Mouse (Mus musculus) midbrain, embryonic 16.5 days (tissue): ENCODE results near the gene Prl4a1. TPM values are rescaled to one million over a fixed set of nuclear protein-coding genes. Genes with fewer than 3 reads are reported as not detected.
"Not testable (repeated sequence)": the region's sequence is repeated elsewhere in the genome, so short reads cannot be mapped to it uniquely, and the experiment has no call there.

ENCODE experiments used
- ATAC-seq: fragments of 200-750 bp; cut with Nextera tagmentation; 2 replicates; pipeline ENCODE4 v1.8.0; 2017; ENCODE audit warnings: moderate TSS enrichment
- H3K27ac ChIP-seq: fragments of 300-500 bp; sonication (generic); 2 replicates; pipeline ENCODE4 v1.5.1; 2014; ENCODE audit warnings: mild to moderate bottlenecking, low read length, mixed read lengths
- H3K27me3 ChIP-seq: fragments of 300-500 bp; sonication (generic); 2 replicates; pipeline ENCODE4 v1.6.1; 2014; ENCODE audit warnings: low read depth, low read length, mixed read lengths; ENCODE audit not compliant: control insufficient read depth, insufficient read depth
- H3K36me3 ChIP-seq: fragments of 300-500 bp; sonication (generic); 2 replicates; pipeline ENCODE4 v1.6.1; 2014; ENCODE audit warnings: mild to moderate bottlenecking, low read length, moderate library complexity, mixed read lengths; ENCODE audit not compliant: control insufficient read depth, insufficient read depth
- H3K4me1 ChIP-seq: fragments of 300-500 bp; sonication (generic); 2 replicates; pipeline ENCODE4 v1.6.1; 2014; ENCODE audit warnings: mild to moderate bottlenecking, low read length, mixed read lengths; ENCODE audit not compliant: control insufficient read depth, insufficient read depth
- H3K4me2 ChIP-seq: fragments of 300-500 bp; sonication (generic); 2 replicates; pipeline ENCODE4 v1.6.1; 2014; ENCODE audit warnings: mild to moderate bottlenecking, low read length, mixed read lengths
- H3K4me3 ChIP-seq: fragments of 300-500 bp; sonication (generic); 2 replicates; pipeline ENCODE4 v1.5.1; 2014; ENCODE audit warnings: low read depth, mild to moderate bottlenecking, low read length, moderate library complexity, mixed read lengths
- H3K9ac ChIP-seq: fragments of 300-500 bp; sonication (generic); 2 replicates; pipeline ENCODE4 v1.6.1; 2014; ENCODE audit warnings: low read depth, low read length, mixed read lengths
- H3K9me3 ChIP-seq: fragments of 300-500 bp; sonication (generic); replicated peaks from 2 replicates; pipeline ENCODE4 v1.6.1; 2014; ENCODE audit warnings: mild to moderate bottlenecking, low read length, mixed read lengths; ENCODE audit not compliant: control insufficient read depth, poor library complexity, severe bottlenecking
- WGBS: fragments of 180-500 bp; shearing (Covaris S2); extraction: QIAGEN DNeasy Blood & Tissue Kit; methylation state at CpG from one replicate; pipeline ENCODE4 v1.1.7; 2014; 5-methylcytosine and 5-hydroxymethylcytosine counted together
- polyA plus RNA-seq: library from polyadenylated mRNA; unstranded; fragments of >200 nt; fragmentation: Nextera tagmentation; extraction: Ambion mirVana; gene quantifications from 2 replicates; pipeline ENCODE4 v1.2.1, GENCODE M21; 2015

The Prl4a1 gene
- not detected in 2 replicates for polyA plus RNA-seq

GRCm38 (mm10) chr13:28015912-28016311, at the start of gene Prl4a1:
Gene Prl4a1, plus strand, starts transcription at chr13:28016212.
- H3K36me3 ChIP-seq: no peaks in the 10 kb centered on the region
- H3K4me2 ChIP-seq: no peak within 1 kb of the TSS
- H3K9ac ChIP-seq: no peak within 1 kb of the TSS
- H3K27me3 ChIP-seq: no peaks in the 10 kb centered on the region
- H3K4me3 ChIP-seq: no peak within 1 kb of the TSS
- no peaks in the 10 kb centered on the region for H3K4me1 ChIP-seq
- WGBS: 92% methylated on average over 3 of the region's 3 CpGs
- H3K27ac ChIP-seq: no peak within 1 kb of the TSS
- H3K9me3 ChIP-seq: no peaks in the 10 kb centered on the region
- ATAC-seq: no peak

- Histone ChIP-seq H3K4me2 (no peak overlapping the region), H3K27ac (no peak overlapping the region), H3K36me3 (no peaks in the 10 kb centered on the region), H3K9ac (no peak overlapping the region), H3K9me3 (no peaks in the 10 kb centered on the region), H3K4me1 (no peaks in the 10 kb centered on the region), H3K27me3 (no peaks in the 10 kb centered on the region), H3K4me3 (no peak overlapping the region)
- ATAC-seq: no peak
- 91% methylated on average over 1 of the region's 1 CpGs for WGBS
Observed at GRCm38 (mm10) chr13:27972931-27973330, 43.1 kb upstream of the Prl4a1 start.

GRCm38 (mm10) chr13:27974281-27974680, 41.7 kb upstream of the Prl4a1 start:
- H3K4me3 ChIP-seq, H3K27me3 ChIP-seq, H3K4me2 ChIP-seq, H3K9ac ChIP-seq, H3K27ac ChIP-seq, H3K4me1 ChIP-seq, ATAC-seq, H3K36me3 ChIP-seq, H3K9me3 ChIP-seq: not testable (repeated sequence)
- WGBS: 84% methylated on average over 2 of the region's 2 CpGs

- Histone ChIP-seq H3K9ac (no peak overlapping the region), H3K4me3 (no peak overlapping the region), H3K36me3 (no peaks in the 10 kb centered on the region), H3K4me1 (no peaks in the 10 kb centered on the region), H3K27me3 (no peaks in the 10 kb centered on the region), H3K9me3 (no peaks in the 10 kb centered on the region), H3K27ac (no peak overlapping the region), H3K4me2 (no peak overlapping the region)
- ATAC-seq: no peak
- 89% methylated on average over 2 of the region's 2 CpGs for WGBS
Observed at GRCm38 (mm10) chr13:27977646-27978045, 38.4 kb upstream of the Prl4a1 start.

GRCm38 (mm10) chr13:27996557-27996956, 19.5 kb upstream of the Prl4a1 start:
- not testable (repeated sequence) for H3K9ac ChIP-seq, H3K36me3 ChIP-seq, H3K4me2 ChIP-seq, ATAC-seq, H3K27me3 ChIP-seq, H3K4me1 ChIP-seq, H3K4me3 ChIP-seq, H3K9me3 ChIP-seq, H3K27ac ChIP-seq
- 89% methylated on average over 3 of the region's 3 CpGs for WGBS

GRCm38 (mm10) chr13:28029330-28029729, 13.3 kb downstream of the Prl4a1 start:
- no peak overlapping the region for H3K4me2 ChIP-seq
- no peak for ATAC-seq

GRCm38 (mm10) chr13:28069315-28069714, 53.3 kb downstream of the Prl4a1 start:
- Histone ChIP-seq H3K4me3 (no peak overlapping the region), H3K36me3 (no peaks in the 10 kb centered on the region), H3K27ac (no peak overlapping the region), H3K9ac (no peak overlapping the region), H3K27me3 (no peaks in the 10 kb centered on the region), H3K4me1 (no peaks in the 10 kb centered on the region), H3K9me3 (no peaks in the 10 kb centered on the region; the same call in 1 of the 2 replicates), H3K4me2 (no peak overlapping the region)
- ATAC-seq: no peak
- WGBS: 94% methylated on average over 3 of the region's 3 CpGs

More at GRCm38 (mm10) chr13:28029330-28029729, 13.3 kb downstream of the Prl4a1 start:
- Histone ChIP-seq H3K36me3 (no peaks in the 10 kb centered on the region), H3K27ac (no peak overlapping the region), H3K9me3 (no peaks in the 10 kb centered on the region), H3K4me3 (no peak overlapping the region), H3K4me1 (no peaks in the 10 kb centered on the region), H3K9ac (no peak overlapping the region), H3K27me3 (no peaks in the 10 kb centered on the region)

Other genes starting within 250 kb of the Prl4a1 start
- not detected in 2 replicates for gene Prl7c1, start 235.4 kb upstream of the Prl4a1 start, polyA plus RNA-seq
- not detected in 2 replicates for gene Prl2a1, start 214.6 kb upstream of the Prl4a1 start, polyA plus RNA-seq
- gene Prl2c1, start 166.9 kb upstream of the Prl4a1 start, polyA plus RNA-seq: not detected in 2 replicates
- not detected in 2 replicates for gene Prl5a1, start 126.3 kb downstream of the Prl4a1 start, polyA plus RNA-seq
- 1.5 and 2.5 TPM in 2 replicates for gene Gm11361, start 241.3 kb downstream of the Prl4a1 start, polyA plus RNA-seq